ENCODE assay signal across 23 mouse cellular contexts in genomic region chr14:68808976-68809375, GRCm38 (mm10).
"Had no signal": no experiment of that assay in that cellular context is flagged by ENCODE, and none has a peak within 500 bp of the region (broad histone marks: within the 10 kb centered on the region; RNA-seq: fewer than 3 reads in every experiment).

No protein-coding gene starts in this region.

- H3K36me3 ChIP-seq: heart, embryonic 10.5 days; heart, embryonic 12.5 days; hindbrain, embryonic 10.5 days; hindbrain, embryonic 12.5 days; intestine, embryonic 15.5 days; limb, embryonic 10.5 days; limb, embryonic 12.5 days; liver, embryonic 13.5 days; liver, embryonic 15.5 days had no signal

- H3K27me3 ChIP-seq: heart, embryonic 12.5 days; hindbrain, embryonic 12.5 days; intestine, embryonic 15.5 days; limb, embryonic 12.5 days; liver, embryonic 13.5 days; liver, embryonic 15.5 days had no signal

- H3K4me1 ChIP-seq: heart, embryonic 10.5 days; heart, embryonic 12.5 days; hindbrain, embryonic 10.5 days; hindbrain, embryonic 12.5 days; intestine, embryonic 15.5 days; limb, embryonic 10.5 days; limb, embryonic 12.5 days; liver, embryonic 13.5 days; liver, embryonic 15.5 days had no signal

- H3K27ac ChIP-seq: gastrocnemius, adult 2 months; heart, embryonic 10.5 days; hindbrain, embryonic 10.5 days; hindbrain, embryonic 12.5 days; hindbrain, embryonic 14.5 days; intestine, embryonic 15.5 days; layer of hippocampus, adult 2 months; left cerebral cortex, adult 2 months; limb, embryonic 10.5 days; limb, embryonic 12.5 days; liver, embryonic 13.5 days; liver, embryonic 15.5 days had no signal

- H3K9ac ChIP-seq: heart, embryonic 12.5 days; hindbrain, embryonic 12.5 days; hindbrain, embryonic 14.5 days; intestine, embryonic 15.5 days; limb, embryonic 12.5 days; liver, embryonic 13.5 days; liver, embryonic 15.5 days had no signal

- H3K4me3 ChIP-seq: gastrocnemius, adult 2 months; heart, embryonic 10.5 days; heart, embryonic 12.5 days; hindbrain, embryonic 10.5 days; hindbrain, embryonic 12.5 days; intestine, embryonic 15.5 days; layer of hippocampus, adult 2 months; left cerebral cortex, adult 2 months; limb, embryonic 10.5 days; limb, embryonic 12.5 days; liver, embryonic 13.5 days; liver, embryonic 15.5 days had no signal

- DNase-seq: gastrocnemius, adult 2 months; gastrocnemius, postnatal 10 days; gastrocnemius, postnatal 25 days; heart, adult 18-20 months; heart, postnatal 10 days; heart, postnatal 4 days; kidney, adult 18-20 months; kidney, adult 8-10 months; kidney, postnatal 10 days; kidney, postnatal 25 days; kidney, postnatal 4 days; liver, embryonic 13.5 days had no signal
